Mouse (Mus musculus) midbrain, embryonic 15.5 days (tissue): ENCODE results near the gene Tspan2. TPM values are rescaled to one million over a fixed set of nuclear protein-coding genes. Genes with fewer than 3 reads are reported as not detected.

Experiments
- ATAC-seq: fragments of 200-750 bp; cut with Nextera tagmentation; replicated peaks from 2 replicates; pipeline ENCODE4 v1.8.0; 2017; ENCODE audit warnings: moderate TSS enrichment
- H3K27ac ChIP-seq: fragments of 300-500 bp; sonication (generic); 2 replicates; pipeline ENCODE4 v1.5.1; 2015; ENCODE audit warnings: mild to moderate bottlenecking, inconsistent platforms
- H3K27me3 ChIP-seq: fragments of 300-500 bp; sonication (generic); replicated peaks from 2 replicates; pipeline ENCODE4 v1.6.1; 2015; ENCODE audit warnings: inconsistent platforms
- H3K36me3 ChIP-seq: fragments of 300-500 bp; sonication (generic); replicated peaks from 2 replicates; pipeline ENCODE4 v1.6.1; 2015; ENCODE audit warnings: inconsistent platforms
- H3K4me1 ChIP-seq: fragments of 300-500 bp; sonication (generic); 2 replicates; pipeline ENCODE4 v1.6.1; 2015; ENCODE audit warnings: inconsistent platforms
- H3K4me2 ChIP-seq: fragments of 300-500 bp; sonication (generic); 2 replicates; pipeline ENCODE4 v1.6.1; 2015; ENCODE audit warnings: inconsistent platforms, mild to moderate bottlenecking, moderate library complexity
- H3K4me3 ChIP-seq: fragments of 300-500 bp; sonication (generic); 2 replicates; pipeline ENCODE4 v1.5.1; 2015; ENCODE audit warnings: mild to moderate bottlenecking, inconsistent platforms
- H3K9ac ChIP-seq: fragments of 300-500 bp; sonication (generic); 2 replicates; pipeline ENCODE4 v1.6.1; 2015; ENCODE audit warnings: mild to moderate bottlenecking, inconsistent platforms
- H3K9me3 ChIP-seq: fragments of 300-500 bp; sonication (generic); 2 replicates; pipeline ENCODE4 v1.6.1; 2016; ENCODE audit warnings: inconsistent platforms
- WGBS: fragments of 180-500 bp; shearing (Covaris S2); methylation state at CpG from one replicate; pipeline ENCODE4 v1.1.7; 2015; ENCODE audit warnings: mixed read lengths; 5-methylcytosine and 5-hydroxymethylcytosine counted together
- polyA plus RNA-seq: library from polyadenylated mRNA; unstranded; fragments of >200 nt; fragmentation: Nextera tagmentation; extraction: Ambion mirVana; gene quantifications from 2 replicates; pipeline ENCODE4 v1.2.1, GENCODE M21; 2015

Tspan2 gene
- polyA plus RNA-seq, 1 experiment from 2014 or later, result 9.6 TPM

GRCm38 (mm10) chr3:102717586-102718285, 16.6 kb upstream of the Tspan2 start:
- H3K4me2 ChIP-seq, result no peak overlapping the region
- no peaks in the 10 kb centered on the region for H3K9me3 ChIP-seq
- no peak for ATAC-seq
- H3K27ac ChIP-seq, result no peak overlapping the region
- H3K27me3 ChIP-seq, result no peaks in the 10 kb centered on the region
- no peak overlapping the region for H3K9ac ChIP-seq
- H3K4me3 ChIP-seq, result no peak overlapping the region
- H3K36me3 ChIP-seq, result no peaks in the 10 kb centered on the region
- WGBS, result 52% methylated on average over 3 of the region's 3 CpGs
- no peaks in the 10 kb centered on the region for H3K4me1 ChIP-seq

- peaks cover 8% of the 10 kb centered on the region; the same call in 1 of the 2 replicates for H3K4me1 ChIP-seq
- H3K27me3 ChIP-seq, result no peaks in the 10 kb centered on the region
- no peak for ATAC-seq
- H3K27ac ChIP-seq, result no peak overlapping the region
- no peak overlapping the region for H3K9ac ChIP-seq
- no peak overlapping the region for H3K4me3 ChIP-seq
- H3K9me3 ChIP-seq, result no peaks in the 10 kb centered on the region
- whole genome bisulfite sequencing, result 73% methylated on average over 4 of the region's 4 CpGs
- no peak overlapping the region for H3K4me2 ChIP-seq
- no peaks in the 10 kb centered on the region for H3K36me3 ChIP-seq
Observed at GRCm38 (mm10) chr3:102723154-102723553, 11.2 kb upstream of the Tspan2 start.

GRCm38 (mm10) chr3:102723841-102724570, 10.3 kb upstream of the Tspan2 start:
- peak; percentile 27; the same call in 1 of the 2 replicates for ATAC-seq
- WGBS, result 58% methylated on average over 6 of the region's 6 CpGs
- Histone ChIP-seq H3K4me1 (peaks cover 8% of the 10 kb centered on the region; the same call in 1 of the 2 replicates), H3K4me2 (no peak overlapping the region), H3K9ac (no peak overlapping the region), H3K27ac (peak overlapping the region; percentile 46; the same call in 1 of the 2 replicates), H3K27me3 (no peaks in the 10 kb centered on the region), H3K9me3 (no peaks in the 10 kb centered on the region), H3K4me3 (no peak overlapping the region), H3K36me3 (no peaks in the 10 kb centered on the region)

GRCm38 (mm10) chr3:102724798-102725459, 9.4 kb upstream of the Tspan2 start:
- H3K27ac ChIP-seq, result no peak overlapping the region
- ATAC-seq, result no peak
- 81% methylated on average over 7 of the region's 7 CpGs for WGBS
- no peak overlapping the region for H3K4me2 ChIP-seq
- no peak overlapping the region for H3K9ac ChIP-seq
- H3K4me3 ChIP-seq, result no peak overlapping the region
- H3K36me3 ChIP-seq, result no peaks in the 10 kb centered on the region
- H3K9me3 ChIP-seq, result no peaks in the 10 kb centered on the region
- H3K27me3 ChIP-seq, result no peaks in the 10 kb centered on the region
- peaks cover 8% of the 10 kb centered on the region; the same call in 1 of the 2 replicates for H3K4me1 ChIP-seq

GRCm38 (mm10) chr3:102729416-102729815, 4.9 kb upstream of the Tspan2 start:
- H3K4me2 ChIP-seq, result no peak overlapping the region
- no peaks in the 10 kb centered on the region for H3K27me3 ChIP-seq
- H3K9me3 ChIP-seq, result no peaks in the 10 kb centered on the region
- no peak for ATAC-seq
- 50% methylated on average over 5 of the region's 5 CpGs for WGBS
- H3K27ac ChIP-seq, result no peak overlapping the region
- H3K4me3 ChIP-seq, result no peak overlapping the region
- peaks cover 7% of the 10 kb centered on the region for H3K4me1 ChIP-seq
- no peak overlapping the region for H3K9ac ChIP-seq
- H3K36me3 ChIP-seq, result no peaks in the 10 kb centered on the region

GRCm38 (mm10) chr3:102731112-102731511, 3.2 kb upstream of the Tspan2 start:
- H3K4me1 ChIP-seq, result peaks cover 7% of the 10 kb centered on the region
- H3K4me3 ChIP-seq, result no peak overlapping the region
- no peak overlapping the region for H3K27ac ChIP-seq
- H3K9me3 ChIP-seq, result no peaks in the 10 kb centered on the region
- no peaks in the 10 kb centered on the region for H3K36me3 ChIP-seq
- no peak overlapping the region for H3K4me2 ChIP-seq
- 71% methylated on average over 3 of the region's 3 CpGs for WGBS
- H3K9ac ChIP-seq, result no peak overlapping the region
- ATAC-seq, result no peak
- H3K27me3 ChIP-seq, result no peaks in the 10 kb centered on the region

GRCm38 (mm10) chr3:102732619-102733018, 1.7 kb upstream of the Tspan2 start:
- H3K27ac ChIP-seq, result no peak overlapping the region
- no peak overlapping the region for H3K4me3 ChIP-seq
- 93% methylated on average over 4 of the region's 4 CpGs for WGBS
- no peak overlapping the region for H3K9ac ChIP-seq
- no peak overlapping the region for H3K4me2 ChIP-seq
- H3K9me3 ChIP-seq, result no peaks in the 10 kb centered on the region
- peaks cover 7% of the 10 kb centered on the region for H3K4me1 ChIP-seq
- no peaks in the 10 kb centered on the region for H3K36me3 ChIP-seq
- no peaks in the 10 kb centered on the region for H3K27me3 ChIP-seq
- ATAC-seq, result no peak

GRCm38 (mm10) chr3:102733050-102733449, 1.3 kb upstream of the Tspan2 start:
- no peaks in the 10 kb centered on the region for H3K9me3 ChIP-seq
- no peak overlapping the region for H3K4me2 ChIP-seq
- H3K27ac ChIP-seq, result no peak overlapping the region
- no peak overlapping the region for H3K4me3 ChIP-seq
- H3K27me3 ChIP-seq, result no peaks in the 10 kb centered on the region
- peaks cover 7% of the 10 kb centered on the region for H3K4me1 ChIP-seq
- WGBS, result 95% methylated on average over 3 of the region's 3 CpGs
- H3K9ac ChIP-seq, result no peak overlapping the region
- no peaks in the 10 kb centered on the region for H3K36me3 ChIP-seq
- ATAC-seq, result no peak

GRCm38 (mm10) chr3:102733936-102734312, 405 bp upstream of the Tspan2 start:
- no peaks in the 10 kb centered on the region for H3K27me3 ChIP-seq
- peak overlapping the region; percentile 85 for H3K4me3 ChIP-seq
- no peaks in the 10 kb centered on the region for H3K36me3 ChIP-seq
- WGBS, result 40% methylated on average over 6 of the region's 6 CpGs
- H3K4me2 ChIP-seq, result peak overlapping the region; percentile 74
- H3K9me3 ChIP-seq, result no peaks in the 10 kb centered on the region
- H3K4me1 ChIP-seq, result peaks cover 7% of the 10 kb centered on the region
- H3K27ac ChIP-seq, result peak overlapping the region; percentile 72; the same call in 1 of the 2 replicates
- H3K9ac ChIP-seq, result peak overlapping the region; percentile 84
- ATAC-seq, result 0 out of 2 replicates have a peak, but pooled peaks have one; percentile 0

GRCm38 (mm10) chr3:102735031-102735558, 766 bp downstream of the Tspan2 start:
- no peaks in the 10 kb centered on the region for H3K9me3 ChIP-seq
- WGBS, result under 1% methylated on average over 33 of the region's 33 CpGs
- H3K27ac ChIP-seq, result peak overlapping the region; percentile 72
- H3K9ac ChIP-seq, result peak overlapping the region; percentile 84
- peak; percentile 85 for ATAC-seq
- no peaks in the 10 kb centered on the region for H3K36me3 ChIP-seq
- peaks cover 7% of the 10 kb centered on the region for H3K4me1 ChIP-seq
- H3K27me3 ChIP-seq, result no peaks in the 10 kb centered on the region
- H3K4me3 ChIP-seq, result peak overlapping the region; percentile 85
- peak overlapping the region; percentile 74 for H3K4me2 ChIP-seq

GRCm38 (mm10) chr3:102735638-102736037, 1.3 kb downstream of the Tspan2 start:
- WGBS, result 49% methylated on average over 6 of the region's 6 CpGs
- no peak overlapping the region for H3K27ac ChIP-seq

GRCm38 (mm10) chr3:102736436-102736835, 2.1 kb downstream of the Tspan2 start:
- ATAC-seq, result no peak
- no peak overlapping the region for H3K9ac ChIP-seq

More at GRCm38 (mm10) chr3:102735638-102736037, 1.3 kb downstream of the Tspan2 start:
- H3K4me2 ChIP-seq, result peak overlapping the region; percentile 74
- peak overlapping the region; percentile 85 for H3K4me3 ChIP-seq
- no peaks in the 10 kb centered on the region for H3K27me3 ChIP-seq
- H3K36me3 ChIP-seq, result no peaks in the 10 kb centered on the region
- H3K4me1 ChIP-seq, result peaks cover 7% of the 10 kb centered on the region
- peak; percentile 57 for ATAC-seq
- H3K9me3 ChIP-seq, result no peaks in the 10 kb centered on the region
- peak overlapping the region; percentile 84; the same call in 1 of the 2 replicates for H3K9ac ChIP-seq

More at GRCm38 (mm10) chr3:102736436-102736835, 2.1 kb downstream of the Tspan2 start:
- Histone ChIP-seq H3K4me3 (no peak overlapping the region), H3K27ac (no peak overlapping the region), H3K27me3 (no peaks in the 10 kb centered on the region), H3K4me2 (no peak overlapping the region), H3K9me3 (no peaks in the 10 kb centered on the region), H3K4me1 (peaks cover 7% of the 10 kb centered on the region), H3K36me3 (no peaks in the 10 kb centered on the region)
- WGBS, result 86% methylated on average over 6 of the region's 6 CpGs
